Mouse (Mus musculus) embryonic facial prominence, embryonic 10.5 days (tissue): Measurements from ENCODE around the gene 1700021F05Rik. TPM values are rescaled to one million over a fixed set of nuclear protein-coding genes. Genes with fewer than 3 reads are reported as not detected.
A peak's percentile ranks its signal among the peaks of the same experiment; 100 is the strongest.
"Not testable (repeated sequence)": the region's sequence is repeated elsewhere in the genome, so short reads cannot be mapped to it uniquely, and the experiment has no call there.

Experiments
- DNase-seq: peaks from one replicate; pipeline ENCODE4 v3.0.0-alpha.2; 2017; ENCODE audit warnings: low spot score
- H3K27ac ChIP-seq: fragments of 300-500 bp; sonication (generic); replicated peaks from 2 replicates; pipeline ENCODE4 v1.5.1; 2016; ENCODE audit warnings: mild to moderate bottlenecking
- H3K27me3 ChIP-seq: fragments of 300-500 bp; sonication (generic); replicated peaks from 2 replicates; pipeline ENCODE4 v1.6.1; 2016; ENCODE audit warnings: low read depth, mild to moderate bottlenecking; ENCODE audit not compliant: poor library complexity, severe bottlenecking
- H3K36me3 ChIP-seq: fragments of 300-500 bp; sonication (generic); replicated peaks from 2 replicates; pipeline ENCODE4 v1.6.1; 2016; ENCODE audit warnings: mild to moderate bottlenecking, moderate library complexity
- H3K4me1 ChIP-seq: fragments of 300-500 bp; sonication (generic); 2 replicates; pipeline ENCODE4 v1.6.1; 2016
- H3K4me3 ChIP-seq: fragments of 300-500 bp; sonication (generic); 2 replicates; pipeline ENCODE4 v1.5.1; 2016; ENCODE audit warnings: mild to moderate bottlenecking, moderate library complexity
- H3K9me3 ChIP-seq: fragments of 300-500 bp; sonication (generic); 2 replicates; pipeline ENCODE4 v1.6.1; 2016; ENCODE audit warnings: mild to moderate bottlenecking
- WGBS: fragments of 180-500 bp; shearing (Covaris S2); methylation state at CpG from one replicate; pipeline ENCODE4 v1.1.7; 2016; 5-methylcytosine and 5-hydroxymethylcytosine counted together
- polyA plus RNA-seq: library from polyadenylated mRNA; unstranded; fragments of >200 nt; fragmentation: Nextera tagmentation; extraction: Ambion mirVana; gene quantifications from 2 replicates; pipeline ENCODE4 v1.2.1, GENCODE M21; 2016

Gene 1700021F05Rik
- polyA plus RNA-seq, 1 experiment from 2014 or later = 66.2 TPM

- peak overlapping the region; percentile 79 for H3K27ac ChIP-seq
- H3K9me3 ChIP-seq = no peaks in the 10 kb centered on the region
- no peaks in the 10 kb centered on the region for H3K27me3 ChIP-seq
- DNase-seq = peak; percentile 42
- peaks cover 19% of the 10 kb centered on the region for H3K4me1 ChIP-seq
- H3K36me3 ChIP-seq = peaks cover 80% of the 10 kb centered on the region
- WGBS = 42% methylated on average over 15 of the region's 15 CpGs
- peak overlapping the region; percentile 11; the same call in 1 of the 2 replicates for H3K4me3 ChIP-seq
Observed at GRCm38 (mm10) chr10:43527283-43528269, 13.2 kb downstream of the 1700021F05Rik start.

- not testable (repeated sequence) for H3K27ac ChIP-seq, H3K4me3 ChIP-seq, H3K27me3 ChIP-seq, DNase-seq, H3K9me3 ChIP-seq
- 94% methylated on average over 10 of the region's 10 CpGs for WGBS
- peaks cover 45% of the 10 kb centered on the region for H3K36me3 ChIP-seq
- H3K4me1 ChIP-seq = peaks cover 19% of the 10 kb centered on the region
Observed at GRCm38 (mm10) chr10:43523931-43524330, 16.9 kb downstream of the 1700021F05Rik start, which contains the start of gene Gm9803. TSS of gene Gm9803 (plus strand) at chr10:43524084.

GRCm38 (mm10) chr10:43519977-43520376, 20.8 kb downstream of the 1700021F05Rik start:
- Histone ChIP-seq H3K27ac (no peak overlapping the region), H3K4me1 (peaks cover 5% of the 10 kb centered on the region; the same call in 1 of the 2 replicates), H3K36me3 (peaks cover 22% of the 10 kb centered on the region), H3K4me3 (no peak overlapping the region), H3K9me3 (no peaks in the 10 kb centered on the region), H3K27me3 (no peaks in the 10 kb centered on the region)
- DNase-seq = no peak
- 95% methylated on average over 2 of the region's 2 CpGs for WGBS

GRCm38 (mm10) chr10:43518368-43518767, 22.4 kb downstream of the 1700021F05Rik start:
- H3K27ac ChIP-seq = no peak overlapping the region
- WGBS = 79% methylated on average over 13 of the region's 13 CpGs
- H3K4me1 ChIP-seq = peaks cover 5% of the 10 kb centered on the region; the same call in 1 of the 2 replicates
- no peak for DNase-seq
- no peaks in the 10 kb centered on the region for H3K27me3 ChIP-seq
- H3K4me3 ChIP-seq = no peak overlapping the region
- H3K36me3 ChIP-seq = peaks cover 28% of the 10 kb centered on the region
- no peaks in the 10 kb centered on the region for H3K9me3 ChIP-seq

GRCm38 (mm10) chr10:43517836-43518235, 23.0 kb downstream of the 1700021F05Rik start:
- peaks cover 5% of the 10 kb centered on the region; the same call in 1 of the 2 replicates for H3K4me1 ChIP-seq
- H3K36me3 ChIP-seq = peaks cover 33% of the 10 kb centered on the region
- no peak for DNase-seq
- no peak overlapping the region for H3K27ac ChIP-seq
- WGBS = 76% methylated on average over 4 of the region's 4 CpGs
- no peak overlapping the region for H3K4me3 ChIP-seq
- H3K27me3 ChIP-seq = no peaks in the 10 kb centered on the region
- no peaks in the 10 kb centered on the region for H3K9me3 ChIP-seq

GRCm38 (mm10) chr10:43516992-43517660, 23.7 kb downstream of the 1700021F05Rik start:
- Histone ChIP-seq H3K27ac (no peak overlapping the region), H3K9me3 (no peaks in the 10 kb centered on the region), H3K4me3 (no peak overlapping the region), H3K36me3 (peaks cover 40% of the 10 kb centered on the region), H3K27me3 (no peaks in the 10 kb centered on the region), H3K4me1 (peaks cover 5% of the 10 kb centered on the region; the same call in 1 of the 2 replicates)
- DNase-seq = no peak
- WGBS = 76% methylated on average over 6 of the region's 6 CpGs

- 97% methylated on average over 10 of the region's 10 CpGs for WGBS
- no peak overlapping the region for H3K4me3 ChIP-seq
- peaks cover 74% of the 10 kb centered on the region for H3K36me3 ChIP-seq
- H3K27me3 ChIP-seq = no peaks in the 10 kb centered on the region
- peaks cover 5% of the 10 kb centered on the region; the same call in 1 of the 2 replicates for H3K4me1 ChIP-seq
- H3K27ac ChIP-seq = no peak overlapping the region
- no peaks in the 10 kb centered on the region for H3K9me3 ChIP-seq
- DNase-seq = no peak
Observed at GRCm38 (mm10) chr10:43512976-43513375, 27.8 kb downstream of the 1700021F05Rik start.

GRCm38 (mm10) chr10:43509228-43509627, 31.6 kb downstream of the 1700021F05Rik start:
- H3K27me3 ChIP-seq = no peaks in the 10 kb centered on the region
- H3K27ac ChIP-seq = no peak overlapping the region
- no peak overlapping the region for H3K4me3 ChIP-seq
- H3K36me3 ChIP-seq = peaks cover 86% of the 10 kb centered on the region
- no peaks in the 10 kb centered on the region for H3K4me1 ChIP-seq
- H3K9me3 ChIP-seq = no peaks in the 10 kb centered on the region
- WGBS = 95% methylated on average over 7 of the region's 7 CpGs
- DNase-seq = no peak

- Histone ChIP-seq H3K4me3 (no peak overlapping the region), H3K27me3 (no peaks in the 10 kb centered on the region), H3K27ac (no peak overlapping the region), H3K4me1 (no peaks in the 10 kb centered on the region), H3K36me3 (peaks cover 84% of the 10 kb centered on the region), H3K9me3 (no peaks in the 10 kb centered on the region)
- no peak for DNase-seq
- WGBS = 69% methylated on average over 4 of the region's 4 CpGs
Observed at GRCm38 (mm10) chr10:43507051-43507450, 33.7 kb downstream of the 1700021F05Rik start.

GRCm38 (mm10) chr10:43504291-43504690, 36.5 kb downstream of the 1700021F05Rik start:
- Histone ChIP-seq H3K4me3 (no peak overlapping the region), H3K9me3 (no peaks in the 10 kb centered on the region), H3K4me1 (no peaks in the 10 kb centered on the region), H3K27me3 (no peaks in the 10 kb centered on the region), H3K27ac (no peak overlapping the region), H3K36me3 (peaks cover 84% of the 10 kb centered on the region)
- WGBS = 79% methylated on average over 1 of the region's 1 CpGs
- no peak for DNase-seq

- no peaks in the 10 kb centered on the region for H3K9me3 ChIP-seq
- no peak overlapping the region for H3K27ac ChIP-seq
- no peak for DNase-seq
- no peaks in the 10 kb centered on the region for H3K27me3 ChIP-seq
- WGBS = 98% methylated on average over 4 of the region's 4 CpGs
- H3K4me3 ChIP-seq = no peak overlapping the region
- H3K4me1 ChIP-seq = no peaks in the 10 kb centered on the region
- H3K36me3 ChIP-seq = peaks cover 92% of the 10 kb centered on the region
Observed at GRCm38 (mm10) chr10:43502599-43502998, 38.2 kb downstream of the 1700021F05Rik start.

- H3K27ac ChIP-seq = 0 out of 2 replicates have a peak overlapping the region, but pooled peaks have one; percentile 68
- peaks cover 37% of the 10 kb centered on the region for H3K36me3 ChIP-seq
- no peaks in the 10 kb centered on the region for H3K27me3 ChIP-seq
- DNase-seq = no peak
- peaks cover 38% of the 10 kb centered on the region for H3K4me1 ChIP-seq
- H3K9me3 ChIP-seq = no peaks in the 10 kb centered on the region
- WGBS = 87% methylated on average over 5 of the region's 5 CpGs
- no peak overlapping the region for H3K4me3 ChIP-seq
Observed at GRCm38 (mm10) chr10:43490846-43491245, 49.9 kb downstream of the 1700021F05Rik start.
